Mouse (Mus musculus) forebrain, embryonic 13.5 days (tissue): Measurements from ENCODE around the gene Usp45. TPM values are rescaled to one million over a fixed set of nuclear protein-coding genes. Genes with fewer than 3 reads are reported as not detected.

ENCODE experiments used
- ATAC-seq: fragments of 200-750 bp; cut with Nextera tagmentation; 2 replicates; pipeline ENCODE4 v1.8.0; 2017
- H3K27ac ChIP-seq: fragments of 300-500 bp; sonication (generic); 2 replicates; pipeline ENCODE4 v1.5.1; 2015; ENCODE audit warnings: inconsistent platforms, mild to moderate bottlenecking, moderate library complexity
- H3K27me3 ChIP-seq: fragments of 300-500 bp; sonication (generic); 2 replicates; pipeline ENCODE4 v1.6.1; 2015; ENCODE audit warnings: mild to moderate bottlenecking, inconsistent platforms
- H3K36me3 ChIP-seq: fragments of 300-500 bp; sonication (generic); 2 replicates; pipeline ENCODE4 v1.6.1; 2015; ENCODE audit warnings: mild to moderate bottlenecking, inconsistent platforms; ENCODE audit not compliant: poor library complexity, severe bottlenecking
- H3K4me1 ChIP-seq: fragments of 300-500 bp; sonication (generic); 2 replicates; pipeline ENCODE4 v1.6.1; 2015; ENCODE audit warnings: inconsistent platforms
- H3K4me2 ChIP-seq: fragments of 300-500 bp; sonication (generic); 2 replicates; pipeline ENCODE4 v1.6.1; 2015; ENCODE audit warnings: inconsistent platforms, mild to moderate bottlenecking, moderate library complexity
- H3K4me3 ChIP-seq: fragments of 300-500 bp; sonication (generic); 2 replicates; pipeline ENCODE4 v1.5.1; 2015; ENCODE audit warnings: mild to moderate bottlenecking, inconsistent platforms
- H3K9ac ChIP-seq: fragments of 300-500 bp; sonication (generic); 2 replicates; pipeline ENCODE4 v1.6.1; 2015; ENCODE audit warnings: mild to moderate bottlenecking, inconsistent platforms
- H3K9me3 ChIP-seq: fragments of 300-500 bp; sonication (generic); replicated peaks from 2 replicates; pipeline ENCODE4 v1.6.1; 2016; ENCODE audit warnings: inconsistent platforms
- WGBS: fragments of 180-500 bp; shearing (Covaris S2); methylation state at CpG from one replicate; pipeline ENCODE4 v1.1.7; 2015; 5-methylcytosine and 5-hydroxymethylcytosine counted together
- polyA plus RNA-seq: library from polyadenylated mRNA; unstranded; fragments of >200 nt; fragmentation: Nextera tagmentation; extraction: Ambion mirVana; gene quantifications from 2 replicates; pipeline ENCODE4 v1.2.1, GENCODE M21; 2015

Gene Usp45
- polyA plus RNA-seq, 1 experiment from 2014 or later = 9.8 TPM

DNA sequence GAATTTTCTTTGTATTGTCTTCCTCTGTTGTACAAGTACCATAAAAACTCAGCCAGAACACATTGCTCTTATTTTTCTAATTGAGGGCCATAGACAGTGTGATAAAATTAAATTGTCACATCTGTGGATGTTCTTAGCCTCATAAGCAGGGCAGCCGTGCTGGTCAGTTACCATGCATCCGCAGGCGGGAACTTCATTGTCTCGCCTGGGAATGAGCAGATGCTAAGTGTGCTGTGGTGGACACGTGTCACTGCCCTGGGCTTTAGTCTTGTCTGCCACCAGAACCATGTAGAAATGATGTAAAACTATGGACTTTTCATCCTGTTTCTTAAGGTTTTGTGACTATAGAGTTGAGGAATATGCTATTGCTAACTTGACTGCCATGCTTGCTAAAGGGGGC is 40.2 kb downstream of the Usp45 start:
- Histone ChIP-seq H3K27me3 (no peaks in the 10 kb centered on the region), H3K27ac (no peak overlapping the region), H3K9ac (no peak overlapping the region), H3K4me1 (no peaks in the 10 kb centered on the region), H3K4me2 (no peak overlapping the region), H3K9me3 (no peaks in the 10 kb centered on the region), H3K4me3 (no peak overlapping the region), H3K36me3 (peaks cover 42% of the 10 kb centered on the region)
- ATAC-seq = no peak
- WGBS = 68% methylated on average over 5 of the region's 5 CpGs

GRCm38 (mm10) chr4:21810608-21811007 is 43.7 kb downstream of the Usp45 start:
- ATAC-seq = no peak
- 93% methylated on average over 3 of the region's 3 CpGs for WGBS
- no peak overlapping the region for H3K4me3 ChIP-seq
- H3K9me3 ChIP-seq = no peaks in the 10 kb centered on the region
- no peak overlapping the region for H3K27ac ChIP-seq
- peaks cover 24% of the 10 kb centered on the region for H3K36me3 ChIP-seq
- H3K27me3 ChIP-seq = no peaks in the 10 kb centered on the region
- H3K9ac ChIP-seq = no peak overlapping the region
- H3K4me2 ChIP-seq = no peak overlapping the region
- H3K4me1 ChIP-seq = no peaks in the 10 kb centered on the region

DNA sequence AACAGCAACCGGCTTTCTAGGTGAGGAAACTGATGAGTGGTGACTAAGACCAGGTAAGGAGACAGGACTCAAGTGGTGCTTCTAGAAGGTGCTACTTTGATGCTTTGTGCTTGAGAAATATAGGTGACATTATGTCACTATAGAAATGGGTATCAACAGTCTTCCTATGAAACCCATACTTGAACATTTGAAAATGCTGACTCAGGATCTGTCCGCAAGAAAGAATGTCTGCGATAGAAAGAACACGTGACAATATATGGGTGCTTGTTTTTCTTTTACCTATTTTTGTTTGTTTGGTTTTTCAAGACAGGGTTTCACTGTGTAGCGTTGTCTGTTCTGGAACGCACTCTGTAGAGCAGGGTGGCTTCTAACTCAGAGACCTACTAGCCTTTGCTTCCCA is 45.7 kb downstream of the Usp45 start:
- no peak overlapping the region for H3K4me3 ChIP-seq
- H3K9me3 ChIP-seq = no peaks in the 10 kb centered on the region
- no peak for ATAC-seq
- no peak overlapping the region for H3K4me2 ChIP-seq
- H3K4me1 ChIP-seq = no peaks in the 10 kb centered on the region
- H3K9ac ChIP-seq = no peak overlapping the region
- 94% methylated on average over 6 of the region's 6 CpGs for WGBS
- peaks cover 34% of the 10 kb centered on the region for H3K36me3 ChIP-seq
- no peak overlapping the region for H3K27ac ChIP-seq
- no peaks in the 10 kb centered on the region for H3K27me3 ChIP-seq

DNA sequence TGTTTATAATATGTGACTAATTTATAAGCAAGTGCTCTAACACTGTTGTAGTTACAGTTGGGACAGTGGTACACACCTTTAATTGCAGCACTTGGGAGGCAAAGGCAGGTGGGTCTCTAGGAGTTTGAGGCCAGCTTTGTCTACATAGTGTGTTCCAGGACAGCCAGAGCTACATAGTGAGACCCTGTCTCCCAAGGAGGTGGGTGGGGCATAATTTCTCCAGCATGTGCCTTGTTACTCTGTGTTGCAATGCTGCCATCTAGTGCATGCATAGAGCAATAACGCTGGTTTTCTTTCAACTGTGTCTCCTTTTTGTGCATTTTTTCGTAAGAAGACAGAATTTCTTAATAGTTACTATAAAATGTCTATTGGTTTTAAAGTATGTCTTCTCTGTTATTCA is 47.1 kb downstream of the Usp45 start:
- H3K4me2 ChIP-seq = no peak overlapping the region
- no peaks in the 10 kb centered on the region for H3K27me3 ChIP-seq
- ATAC-seq = peak; percentile 94
- H3K9me3 ChIP-seq = no peaks in the 10 kb centered on the region
- WGBS = 43% methylated on average over 2 of the region's 2 CpGs
- no peaks in the 10 kb centered on the region for H3K4me1 ChIP-seq
- no peak overlapping the region for H3K4me3 ChIP-seq
- no peak overlapping the region for H3K27ac ChIP-seq
- peaks cover 34% of the 10 kb centered on the region for H3K36me3 ChIP-seq
- H3K9ac ChIP-seq = no peak overlapping the region

GRCm38 (mm10) chr4:21826616-21827015 is 59.7 kb downstream of the Usp45 start:
- 91% methylated on average over 2 of the region's 2 CpGs for WGBS
- Histone ChIP-seq H3K9me3 (no peaks in the 10 kb centered on the region), H3K9ac (no peak overlapping the region), H3K4me1 (no peaks in the 10 kb centered on the region), H3K36me3 (peaks cover 41% of the 10 kb centered on the region), H3K27me3 (no peaks in the 10 kb centered on the region), H3K4me2 (no peak overlapping the region), H3K4me3 (no peak overlapping the region), H3K27ac (no peak overlapping the region)
- no peak for ATAC-seq

GRCm38 (mm10) chr4:21832844-21833243 is 65.9 kb downstream of the Usp45 start:
- Histone ChIP-seq H3K4me1 (no peaks in the 10 kb centered on the region), H3K9me3 (no peaks in the 10 kb centered on the region), H3K27me3 (no peaks in the 10 kb centered on the region), H3K9ac (no peak overlapping the region), H3K36me3 (peaks cover 18% of the 10 kb centered on the region), H3K4me3 (no peak overlapping the region), H3K4me2 (no peak overlapping the region), H3K27ac (no peak overlapping the region)
- WGBS = 95% methylated on average over 8 of the region's 8 CpGs
- no peak for ATAC-seq

- Histone ChIP-seq H3K27ac (peak within 1 kb of the TSS; percentile 96), H3K4me1 (peaks cover 25% of the 10 kb centered on the region), H3K9ac (peak within 1 kb of the TSS; percentile 90), H3K4me3 (peak within 1 kb of the TSS; percentile 82), H3K27me3 (no peaks in the 10 kb centered on the region), H3K9me3 (no peaks in the 10 kb centered on the region), H3K36me3 (no peaks in the 10 kb centered on the region), H3K4me2 (peak within 1 kb of the TSS; percentile 59)
- ATAC-seq = peak; percentile 98
- under 1% methylated on average over 50 of the region's 50 CpGs for WGBS
Observed at GRCm38 (mm10) chr4:21847481-21848286, 80.7 kb downstream of the Usp45 start, which contains the start of gene Pnisr. TSS of gene Pnisr (plus strand) at chr4:21847583.

DNA sequence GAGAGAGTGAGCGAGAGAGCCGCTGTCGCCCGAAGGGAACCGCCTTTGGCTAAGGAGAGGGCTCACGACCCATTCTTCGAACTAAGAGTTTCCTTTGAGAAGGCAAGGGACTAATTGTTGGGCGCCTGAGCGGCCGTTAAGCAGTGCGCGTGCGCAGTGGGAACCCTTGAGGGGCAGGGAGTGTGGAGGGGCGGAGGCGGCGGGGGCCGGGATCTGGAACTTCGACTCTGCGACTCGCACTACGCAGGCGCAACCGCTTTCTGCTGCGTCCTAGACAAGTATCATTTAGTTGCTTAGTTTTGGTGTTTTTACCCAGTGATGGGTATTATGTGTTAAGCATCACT is 81.3 kb downstream of the Usp45 start:
- Histone ChIP-seq H3K4me3 (peak overlapping the region; percentile 82), H3K4me1 (peaks cover 25% of the 10 kb centered on the region), H3K9me3 (no peaks in the 10 kb centered on the region), H3K36me3 (no peaks in the 10 kb centered on the region), H3K27me3 (no peaks in the 10 kb centered on the region), H3K9ac (peak overlapping the region; percentile 90), H3K27ac (peak overlapping the region; percentile 96), H3K4me2 (peak overlapping the region; percentile 59)
- ATAC-seq = peak; percentile 86
- WGBS = under 1% methylated on average over 24 of the region's 24 CpGs

DNA sequence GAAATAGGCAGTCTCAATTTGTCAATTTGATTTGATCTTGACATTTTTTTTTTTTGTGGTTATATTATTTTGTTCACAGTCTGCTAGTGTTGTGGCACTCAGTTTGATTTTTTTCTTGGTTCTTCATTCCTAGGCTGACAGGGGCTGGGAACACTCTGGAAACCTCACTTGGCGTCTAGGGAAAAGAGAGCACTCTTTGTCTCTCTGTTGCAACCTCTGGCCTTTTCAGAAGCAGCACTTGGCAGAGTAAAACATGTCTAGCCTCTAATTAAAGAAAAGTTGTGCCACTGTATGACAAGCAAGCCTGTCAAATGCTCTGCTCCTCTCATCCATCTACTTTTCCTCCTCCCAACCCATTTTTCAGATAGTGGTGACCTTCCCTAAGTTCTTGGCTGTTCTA is 90.5 kb downstream of the Usp45 start:
- Histone ChIP-seq H3K9ac (no peak overlapping the region), H3K4me1 (no peaks in the 10 kb centered on the region), H3K4me2 (no peak overlapping the region), H3K36me3 (peaks cover 66% of the 10 kb centered on the region), H3K27ac (no peak overlapping the region), H3K9me3 (no peaks in the 10 kb centered on the region), H3K27me3 (no peaks in the 10 kb centered on the region), H3K4me3 (no peak overlapping the region)
- ATAC-seq = no peak
- WGBS = 50% methylated on average over 1 of the region's 1 CpGs

GRCm38 (mm10) chr4:21865226-21865625 is 98.3 kb downstream of the Usp45 start:
- H3K36me3 ChIP-seq = peaks cover 75% of the 10 kb centered on the region

DNA sequence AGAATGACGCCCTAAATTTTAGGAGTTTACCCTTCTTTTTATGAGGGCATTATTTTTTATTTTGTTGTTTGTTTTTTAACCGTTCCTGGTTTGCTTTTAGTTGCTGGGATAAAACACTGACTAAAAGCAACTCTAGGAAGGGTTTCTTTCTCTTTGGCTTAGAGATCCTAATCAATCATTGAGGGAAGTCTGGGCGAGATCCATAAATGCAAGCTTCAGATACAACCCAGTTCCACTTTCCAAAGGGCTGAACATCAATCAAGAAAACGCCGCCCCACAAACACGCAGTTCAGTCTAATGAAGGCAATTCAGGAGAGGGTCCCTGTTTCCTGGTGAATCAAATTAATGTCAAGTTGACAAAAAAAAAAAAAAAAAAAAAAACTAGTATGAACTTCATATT is 111.8 kb downstream of the Usp45 start:
- no peaks in the 10 kb centered on the region for H3K27me3 ChIP-seq
- no peak for ATAC-seq
- H3K27ac ChIP-seq = no peak overlapping the region
- H3K4me1 ChIP-seq = peaks cover 8% of the 10 kb centered on the region; the same call in 1 of the 2 replicates
- 0 out of 2 replicates have a peak overlapping the region, but pooled peaks have one; percentile 8 for H3K9ac ChIP-seq
- H3K4me2 ChIP-seq = peak overlapping the region; percentile 60
- peaks cover 23% of the 10 kb centered on the region for H3K36me3 ChIP-seq
- 34% methylated on average over 6 of the region's 6 CpGs for WGBS
- no peaks in the 10 kb centered on the region for H3K9me3 ChIP-seq
- H3K4me3 ChIP-seq = peak overlapping the region; percentile 66

More at GRCm38 (mm10) chr4:21865226-21865625, 98.3 kb downstream of the Usp45 start:
- Histone ChIP-seq H3K27ac (no peak overlapping the region), H3K4me3 (no peak overlapping the region), H3K9ac (no peak overlapping the region), H3K4me1 (no peaks in the 10 kb centered on the region), H3K9me3 (no peaks in the 10 kb centered on the region), H3K27me3 (no peaks in the 10 kb centered on the region), H3K4me2 (no peak overlapping the region)
- no peak for ATAC-seq
- WGBS = 100% methylated on average over 1 of the region's 1 CpGs

DNA sequence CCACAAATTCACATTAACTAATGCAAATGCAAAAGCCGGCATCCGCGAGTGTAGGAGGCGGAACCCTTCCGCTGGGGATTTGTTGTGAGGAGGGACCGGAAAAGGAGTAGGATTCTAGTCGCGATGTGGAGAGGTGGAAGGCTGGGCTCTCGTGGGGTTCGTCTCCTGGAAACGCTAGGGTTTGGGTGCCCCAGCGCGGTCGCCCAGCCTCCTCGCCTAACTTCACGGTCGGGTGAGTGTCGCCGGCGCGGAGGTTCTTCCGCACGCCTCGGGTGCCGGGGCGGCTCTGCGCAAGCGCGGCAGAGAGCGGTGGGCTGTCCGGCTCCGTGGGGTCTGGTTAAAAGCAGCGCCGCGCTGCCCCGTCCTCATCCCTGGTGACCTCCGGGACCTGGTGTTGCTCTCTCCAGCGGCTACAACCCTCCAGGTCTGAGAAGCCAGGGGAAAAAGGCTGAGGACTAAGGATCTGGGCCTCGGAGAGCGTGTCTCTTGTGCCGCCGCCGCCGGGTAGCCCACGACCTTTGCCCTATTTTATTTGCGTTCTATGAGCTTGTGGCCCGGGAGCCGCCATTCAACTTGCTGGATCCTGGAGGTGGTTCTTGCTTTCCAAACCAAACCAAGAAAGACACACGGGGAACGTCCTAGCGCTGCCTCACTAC is 112.7 kb downstream of the Usp45 start, which contains the start of gene Coq3:
TSS of gene Coq3 (plus strand) at position 109 of the 656 bp plus-strand sequence.
- peaks cover 16% of the 10 kb centered on the region for H3K36me3 ChIP-seq
- peak; percentile 96 for ATAC-seq
- H3K27ac ChIP-seq = peak within 1 kb of the TSS; percentile 91
- H3K4me2 ChIP-seq = peak within 1 kb of the TSS; percentile 60
- H3K4me1 ChIP-seq = peaks cover 8% of the 10 kb centered on the region; the same call in 1 of the 2 replicates
- under 1% methylated on average over 49 of the region's 51 CpGs for WGBS
- H3K4me3 ChIP-seq = peak within 1 kb of the TSS; percentile 66
- no peaks in the 10 kb centered on the region for H3K27me3 ChIP-seq
- no peaks in the 10 kb centered on the region for H3K9me3 ChIP-seq
- peak within 1 kb of the TSS; percentile 87 for H3K9ac ChIP-seq
